In genomic region chr9:78480706-78481358, GRCm38 (mm10) we compare ENCODE assay signal across 8 mouse cellular contexts. TPM values are rescaled to one million over a fixed set of nuclear protein-coding genes. Genes with fewer than 3 reads are reported as not detected.
DNase-seq lines count a peak whose midpoint lies in the region; ATAC-seq lines count a peak whose summit lies in the region.

No protein-coding gene starts in this region.

- H3K9me3 ChIP-seq in heart, embryonic 14.5 days (ENCODE audit: control insufficient read depth, low read length), result no peaks in the 10 kb centered on the region
- no peaks in the 10 kb centered on the region for H3K9me3 ChIP-seq in liver, embryonic 15.5 days (replicated peaks)
- H3K9me3 ChIP-seq in neural tube, embryonic 11.5 days (ENCODE audit: control insufficient read depth, low read length), result no peaks in the 10 kb centered on the region
- no peaks in the 10 kb centered on the region for H3K9me3 ChIP-seq in stomach, embryonic 16.5 days (replicated peaks; ENCODE audit: control insufficient read depth, low read length)

- peaks cover 3 to 24% of the 10 kb centered on the region in 2 experiments; a peak in 3 of 4 replicates for H3K4me1 ChIP-seq in heart, embryonic 14.5 days (ENCODE audit: control insufficient read depth in 2 of 2, insufficient read depth in 2 of 2, low read length in 2 of 2)
- H3K4me1 ChIP-seq in liver, embryonic 15.5 days (replicated peaks), result peaks cover 31% of the 10 kb centered on the region
- H3K4me1 ChIP-seq in neural tube, embryonic 11.5 days (ENCODE audit: control insufficient read depth, insufficient read depth, low read length), result peaks cover 3% of the 10 kb centered on the region; the same call in 1 of the 2 replicates
- H3K4me1 ChIP-seq in stomach, embryonic 16.5 days (ENCODE audit: control insufficient read depth, insufficient read depth, low read length), result peaks cover 8% of the 10 kb centered on the region

- H3K4me2 ChIP-seq in heart, embryonic 14.5 days (ENCODE audit: low read length), result peak overlapping the region; percentile 67
- H3K4me2 ChIP-seq in liver, embryonic 15.5 days, result peak overlapping the region; percentile 92
- H3K4me2 ChIP-seq in neural tube, embryonic 11.5 days (ENCODE audit: low read depth), result peak overlapping the region; percentile 60
- H3K4me2 ChIP-seq in stomach, embryonic 16.5 days (ENCODE audit: low read depth, low read length), result peak overlapping the region; percentile 64

- H3K4me3 ChIP-seq in heart, embryonic 14.5 days (ENCODE audit: control insufficient read depth in 1 of 2, insufficient read depth in 1 of 2, low read depth in 1 of 2, low read length in 2 of 2), result peak overlapping the region; percentile 68 to 75
- H3K4me3 ChIP-seq in liver, embryonic 15.5 days (replicated peaks), result peak overlapping the region; percentile 92
- H3K4me3 ChIP-seq in neural tube, embryonic 11.5 days (ENCODE audit: low read depth, low read length), result peak overlapping the region; percentile 99
- H3K4me3 ChIP-seq in stomach, embryonic 16.5 days (replicated peaks; ENCODE audit: low read length), result peak overlapping the region; percentile 84

- peak overlapping the region; percentile 100 for H3K9ac ChIP-seq in heart, embryonic 14.5 days (ENCODE audit: low read length)
- H3K9ac ChIP-seq in liver, embryonic 15.5 days, result peak overlapping the region; percentile 92
- peak overlapping the region; percentile 100 for H3K9ac ChIP-seq in neural tube, embryonic 11.5 days (ENCODE audit: low read length)
- H3K9ac ChIP-seq in stomach, embryonic 16.5 days (ENCODE audit: low read length), result peak overlapping the region; percentile 99

- H3K27ac ChIP-seq in heart, embryonic 14.5 days (replicated peaks in 1 of 2; ENCODE audit: control insufficient read depth in 1 of 2, insufficient read depth in 1 of 2, low read depth in 2 of 2, low read length in 2 of 2), result peak overlapping the region; percentile 96 to 98
- H3K27ac ChIP-seq in liver, embryonic 15.5 days (replicated peaks), result peak overlapping the region; percentile 95
- peak overlapping the region; percentile 96 for H3K27ac ChIP-seq in neural tube, embryonic 11.5 days (ENCODE audit: low read depth, low read length)
- H3K27ac ChIP-seq in stomach, embryonic 16.5 days (ENCODE audit: low read length), result peak overlapping the region; percentile 97

- WGBS in heart, embryonic 14.5 days, result under 1% methylated on average over 46 of the region's 46 CpGs
- WGBS in liver, embryonic 15.5 days (ENCODE audit: insufficient replicate concordance), result under 1% methylated on average over 46 of the region's 46 CpGs
- under 1% methylated on average over 45 of the region's 46 CpGs for WGBS in neural tube, embryonic 11.5 days
- WGBS in stomach, embryonic 16.5 days, result under 1% methylated on average over 46 of the region's 46 CpGs

- DNase-seq in B cell, adult 2 months, result peak; percentile 87 to 88
- peak; percentile 89 for DNase-seq in brain, adult 2 months (ENCODE audit: low read depth, low spot score)
- DNase-seq in kidney, postnatal 14 days, result peak; percentile 89
- peak; percentile 77 for DNase-seq in neural tube, embryonic 11.5 days (ENCODE audit: low spot score)

- ATAC-seq in erythroid progenitor cell, adult 5-6 weeks (replicated peaks; ENCODE audit: low FRiP score, poor library complexity, severe bottlenecking), result peak; percentile 83
- peak; percentile 16 for ATAC-seq in heart, embryonic 14.5 days (ENCODE audit: insufficient number of reproducible peaks, insufficient read depth, low FRiP score, low read depth)
- ATAC-seq in liver, embryonic 15.5 days (ENCODE audit: insufficient read depth), result peak; percentile 38
- peak; percentile 13 for ATAC-seq in neural tube, embryonic 11.5 days (ENCODE audit: insufficient read depth, low FRiP score, low TSS enrichment)
- ATAC-seq in stomach, embryonic 16.5 days (ENCODE audit: insufficient read depth, low FRiP score), result peak; percentile 11; the same call in 1 of the 2 replicates

- peaks cover 48% of the 10 kb centered on the region for H3K36me3 ChIP-seq in heart, embryonic 14.5 days (ENCODE audit: control insufficient read depth, insufficient read depth, low read length)
- H3K36me3 ChIP-seq in liver, embryonic 15.5 days (replicated peaks), result peaks cover 45% of the 10 kb centered on the region
- H3K36me3 ChIP-seq in neural tube, embryonic 11.5 days (ENCODE audit: control insufficient read depth, insufficient read depth, low read length), result peaks cover 8% of the 10 kb centered on the region; the same call in 1 of the 2 replicates
- peaks cover 16% of the 10 kb centered on the region for H3K36me3 ChIP-seq in stomach, embryonic 16.5 days (ENCODE audit: control insufficient read depth, insufficient read depth, low read length)

- no peaks in the 10 kb centered on the region for H3K27me3 ChIP-seq in heart, embryonic 14.5 days (ENCODE audit: control insufficient read depth, insufficient read depth, low read length)
- no peaks in the 10 kb centered on the region for H3K27me3 ChIP-seq in liver, embryonic 15.5 days
- H3K27me3 ChIP-seq in neural tube, embryonic 11.5 days (ENCODE audit: control insufficient read depth, insufficient read depth, low read length), result no peaks in the 10 kb centered on the region
- H3K27me3 ChIP-seq in stomach, embryonic 16.5 days (ENCODE audit: control insufficient read depth, insufficient read depth, low read length), result no peaks in the 10 kb centered on the region

RNA-seq across cellular contexts. Expression of gene Eef1a1, which starts 8.1 kb away (rescaled TPM):
- total RNA-seq in erythroid progenitor cell, adult 5-6 weeks (2015; ENCODE audit: low replicate concordance), result 4,196 and 4,552 TPM in 2 replicates
- 1,708 and 2,374 TPM in 2 replicates for total RNA-seq in erythroid progenitor cell, adult 5-6 weeks (2017; ENCODE audit: low replicate concordance)
- 3,749 and 4,011 TPM in 2 replicates for polyA plus RNA-seq in heart, embryonic 14.5 days (2014; fragmentation: Nextera tagmentation; extraction: Ambion mirVana)
- polyA plus RNA-seq in liver, embryonic 15.5 days (2015; fragmentation: Nextera tagmentation; extraction: Ambion mirVana), result 2,003 and 2,036 TPM in 2 replicates
- 4,747 and 4,837 TPM in 2 replicates for polyA plus RNA-seq in neural tube, embryonic 11.5 days (2014; fragmentation: Nextera tagmentation; extraction: Ambion mirVana)
- 4,219 and 4,255 TPM in 2 replicates for polyA plus RNA-seq in stomach, embryonic 16.5 days (2015; fragmentation: Nextera tagmentation; extraction: Ambion mirVana)

RNA-seq across cellular contexts. Expression of gene Gm17324, which starts 32.2 kb away (rescaled TPM):
- not detected in 2 replicates for total RNA-seq in erythroid progenitor cell, adult 5-6 weeks (2015; ENCODE audit: low replicate concordance)
- 2.7 TPM in 1 of 2 replicates, not detected in the other for total RNA-seq in erythroid progenitor cell, adult 5-6 weeks (2017; ENCODE audit: low replicate concordance)
- 0.78 and 0.88 TPM in 2 replicates for polyA plus RNA-seq in heart, embryonic 14.5 days (2014; fragmentation: Nextera tagmentation; extraction: Ambion mirVana)
- polyA plus RNA-seq in liver, embryonic 15.5 days (2015; fragmentation: Nextera tagmentation; extraction: Ambion mirVana), result 0.45 and 0.68 TPM in 2 replicates
- polyA plus RNA-seq in neural tube, embryonic 11.5 days (2014; fragmentation: Nextera tagmentation; extraction: Ambion mirVana), result 1.0 TPM in 1 of 2 replicates, not detected in the other
- polyA plus RNA-seq in stomach, embryonic 16.5 days (2015; fragmentation: Nextera tagmentation; extraction: Ambion mirVana), result 0.62 and 0.70 TPM in 2 replicates

RNA-seq across cellular contexts. Expression of gene Mto1, which starts 32.8 kb away (rescaled TPM):
- total RNA-seq in erythroid progenitor cell, adult 5-6 weeks (2015; ENCODE audit: low replicate concordance), result 10.5 and 78.6 TPM in 2 replicates
- total RNA-seq in erythroid progenitor cell, adult 5-6 weeks (2017; ENCODE audit: low replicate concordance), result 28.7 and 34.8 TPM in 2 replicates
- 30.6 and 33.6 TPM in 2 replicates for polyA plus RNA-seq in heart, embryonic 14.5 days (2014; fragmentation: Nextera tagmentation; extraction: Ambion mirVana)
- 19.6 and 19.8 TPM in 2 replicates for polyA plus RNA-seq in liver, embryonic 15.5 days (2015; fragmentation: Nextera tagmentation; extraction: Ambion mirVana)
- polyA plus RNA-seq in neural tube, embryonic 11.5 days (2014; fragmentation: Nextera tagmentation; extraction: Ambion mirVana), result 23.1 and 23.4 TPM in 2 replicates
- polyA plus RNA-seq in stomach, embryonic 16.5 days (2015; fragmentation: Nextera tagmentation; extraction: Ambion mirVana), result 24.4 and 26.0 TPM in 2 replicates

RNA-seq across cellular contexts. Expression of gene Cgas, which starts 37.8 kb away (rescaled TPM):
- total RNA-seq in erythroid progenitor cell, adult 5-6 weeks (2015; ENCODE audit: low replicate concordance), result 2.5 and 3.6 TPM in 2 replicates
- total RNA-seq in erythroid progenitor cell, adult 5-6 weeks (2017; ENCODE audit: low replicate concordance), result 1.1 and 4.0 TPM in 2 replicates
- 0.77 and 0.88 TPM in 2 replicates for polyA plus RNA-seq in heart, embryonic 14.5 days (2014; fragmentation: Nextera tagmentation; extraction: Ambion mirVana)
- polyA plus RNA-seq in liver, embryonic 15.5 days (2015; fragmentation: Nextera tagmentation; extraction: Ambion mirVana), result 0.82 and 0.98 TPM in 2 replicates
- polyA plus RNA-seq in neural tube, embryonic 11.5 days (2014; fragmentation: Nextera tagmentation; extraction: Ambion mirVana), result 0.84 and 0.93 TPM in 2 replicates
- polyA plus RNA-seq in stomach, embryonic 16.5 days (2015; fragmentation: Nextera tagmentation; extraction: Ambion mirVana), result 2.2 and 2.9 TPM in 2 replicates

Comparison
In these comparisons a context has a peak if more than half of its experiments do, and no peak if none do; other contexts are left out.
1. Peak in every context shown above with its lines: DNase-seq, ATAC-seq, H3K4me3 ChIP-seq and H3K27ac ChIP-seq.
2. ATAC-seq: peak in every context shown above with its lines; median percentile 83 in erythroid progenitor cell, adult 5-6 weeks; 38 in liver, embryonic 15.5 days; 16 in heart, embryonic 14.5 days; 13 in neural tube, embryonic 11.5 days; 11 in stomach, embryonic 16.5 days.